Mouse (Mus musculus): ENCODE measurements around the gene Ptchd1. TPM values are rescaled to one million over a fixed set of nuclear protein-coding genes. Genes with fewer than 3 reads are reported as not detected.

Gene Ptchd1
- total RNA-seq, 2 experiments from 2014 or later = 0.22 TPM; not detected in 1

Other genes starting within 250 kb of the Ptchd1 start
- not detected for gene Gm15155, start 927 bp upstream of the Ptchd1 start, total RNA-seq (2021)

All from heart, postnatal 14 days (tissue).